Mouse (Mus musculus): Measurements from ENCODE around the gene Tram2.

DNA sequence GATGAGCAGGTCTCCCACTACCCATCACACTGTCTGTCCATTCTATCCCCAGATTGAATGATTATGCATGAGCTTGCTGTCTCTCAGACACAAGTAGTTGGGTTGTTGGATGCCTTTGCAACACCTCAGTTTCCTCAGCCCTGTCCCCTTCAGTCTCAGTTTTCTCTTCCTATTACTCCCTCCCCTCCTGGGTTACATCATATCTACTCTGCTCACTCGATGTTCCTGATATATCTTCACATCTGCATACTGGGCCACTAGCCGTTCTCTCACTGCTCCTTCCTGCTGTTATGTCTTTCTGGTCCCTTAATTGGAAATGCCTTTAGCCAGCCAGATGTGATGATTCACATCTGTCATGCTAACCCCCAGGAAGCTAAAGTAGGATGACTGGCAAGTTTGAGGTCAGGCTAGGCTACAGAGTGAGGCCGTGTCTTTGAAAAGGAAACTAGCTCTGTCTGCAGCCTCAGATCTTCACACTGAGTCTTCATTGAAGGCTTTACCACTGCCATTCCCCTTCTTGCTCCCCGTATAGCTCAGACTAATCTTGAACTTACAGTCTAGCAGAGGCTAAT is 15.7 kb upstream of the Tram2 start:
- TF ChIP-seq CTCF (IDR thresholded peaks at IDR 0.05; ENCODE audit: control insufficient read depth, insufficient read depth, insufficient replicate concordance, low read depth, low read length) (no peak), POLR2A (IDR thresholded peaks at IDR 0.05; ENCODE audit: control insufficient read depth, low read depth, low read length) (no peak)

All from testis, adult 2 months (tissue).